Mouse (Mus musculus): ENCODE results near the gene Rcc1. TPM values are rescaled to one million over a fixed set of nuclear protein-coding genes. Genes with fewer than 3 reads are reported as not detected.

The Rcc1 gene
- polyA plus RNA-seq (2015; fragmentation: Nextera tagmentation; extraction: Ambion mirVana): 97.8 and 99.5 TPM in 2 replicates

GRCm38 (mm10) chr4:132353481-132353885 is at the start of gene Rcc1:
TSS of gene Rcc1 (minus strand) at chr4:132353605.
- DNase-seq (ENCODE audit: low spot score): peak; percentile 98

- no peak for DNase-seq (ENCODE audit: low spot score)
These were observed 47.6 kb upstream of the Rcc1 start for GRCm38 (mm10) chr4:132401016-132401415.

- DNase-seq (ENCODE audit: low spot score): no peak
These were observed 45.5 kb upstream of the Rcc1 start for GRCm38 (mm10) chr4:132398863-132399262.

- no peak for DNase-seq (ENCODE audit: low spot score)
These were observed 44.8 kb upstream of the Rcc1 start for GRCm38 (mm10) chr4:132398045-132398774.

DNA sequence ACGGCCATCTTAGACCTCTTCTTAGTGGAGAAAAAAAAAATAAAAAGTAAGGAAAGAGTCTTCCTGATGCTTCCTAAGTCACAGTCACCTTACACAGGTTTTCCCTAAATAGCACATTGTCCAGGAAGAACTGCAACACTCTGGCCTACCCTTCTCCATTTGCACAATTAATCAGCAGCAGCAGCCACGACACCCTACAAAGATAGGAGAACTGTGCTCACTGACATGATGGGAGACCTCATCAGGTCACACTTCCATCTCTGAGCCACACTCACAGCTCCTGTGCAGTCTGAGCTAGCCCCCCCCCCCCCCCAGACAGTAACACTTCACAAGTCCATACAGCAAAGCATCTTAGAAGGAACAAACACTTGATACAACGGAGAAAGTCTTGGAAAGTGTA is 43.7 kb upstream of the Rcc1 start:
- no peak for DNase-seq (ENCODE audit: low spot score)

DNA sequence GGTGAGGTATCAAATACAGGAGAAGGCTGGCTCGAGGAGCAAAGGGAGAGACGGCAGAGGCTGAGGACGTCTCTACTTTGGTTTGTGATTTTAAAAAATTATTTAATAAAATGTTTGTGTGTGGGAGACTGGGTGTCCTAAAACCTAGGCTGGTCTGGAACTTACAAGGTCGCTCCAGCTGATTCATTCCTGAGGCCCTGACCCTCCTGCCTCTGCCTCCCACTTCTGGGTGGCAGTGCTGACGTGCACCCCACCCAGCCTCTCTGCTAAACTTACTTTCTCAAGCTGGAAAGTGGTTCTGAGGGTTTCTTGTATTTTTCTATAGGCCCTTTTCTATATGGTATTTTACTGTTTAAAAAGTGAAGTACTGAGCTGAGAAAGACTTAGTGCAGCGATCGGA is 42.8 kb upstream of the Rcc1 start:
- no peak for DNase-seq (ENCODE audit: low spot score)

DNA sequence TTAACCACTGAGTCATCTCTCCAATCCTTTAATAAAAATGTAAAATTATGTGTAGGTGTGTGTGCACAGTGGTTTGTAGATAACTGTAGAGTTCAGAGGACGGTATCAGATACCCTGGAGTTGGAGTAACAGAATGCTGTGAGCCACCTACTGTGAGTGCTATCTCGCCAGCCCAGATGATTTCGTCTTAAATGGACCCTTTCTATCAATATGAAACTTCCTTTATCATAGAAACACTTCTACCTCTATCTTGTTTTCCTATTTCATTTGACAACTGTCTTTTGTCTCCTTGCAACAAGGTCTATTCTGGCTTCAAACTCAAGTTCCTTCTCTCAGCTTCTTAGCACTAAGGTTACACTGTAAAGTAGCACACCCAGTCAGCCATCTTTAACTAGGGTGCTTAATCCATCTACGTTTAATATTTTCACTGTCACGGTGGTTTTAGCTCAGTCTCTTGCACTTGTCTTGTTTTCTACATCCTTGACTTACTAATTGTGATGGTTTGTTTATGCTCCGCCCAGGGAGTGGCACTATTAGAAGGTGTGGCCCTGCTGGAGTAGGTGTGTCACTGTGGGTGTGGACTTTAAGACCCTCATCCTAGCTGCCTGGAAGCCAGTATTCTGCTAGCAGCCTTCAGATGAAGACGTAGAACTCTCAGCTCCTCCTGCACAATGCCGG is 37.8 kb upstream of the Rcc1 start:
- no peak for DNase-seq (ENCODE audit: low spot score)

DNA sequence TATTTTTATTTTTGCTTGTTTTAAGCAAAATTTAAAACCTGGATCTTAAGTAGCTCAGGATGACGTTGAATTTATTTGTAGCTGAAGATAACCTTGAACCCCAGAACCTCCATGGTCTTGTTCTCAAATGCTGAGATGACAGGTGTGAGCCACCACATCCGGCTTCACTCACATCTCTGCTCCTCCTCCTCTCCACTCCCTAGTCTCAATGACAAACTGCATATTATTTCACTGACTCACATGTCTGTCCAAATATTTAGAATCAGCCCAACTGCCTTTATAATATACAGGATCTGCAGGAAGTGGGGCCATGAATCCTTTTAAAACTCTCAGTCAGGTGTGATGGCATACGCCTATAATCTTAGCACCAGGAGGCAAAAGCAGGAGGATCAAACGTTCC is 35.9 kb upstream of the Rcc1 start:
- peak; percentile 39 for DNase-seq (ENCODE audit: low spot score)

GRCm38 (mm10) chr4:132387617-132388016 is 34.2 kb upstream of the Rcc1 start:
- DNase-seq (ENCODE audit: low spot score): no peak

GRCm38 (mm10) chr4:132386846-132387245 is 33.4 kb upstream of the Rcc1 start:
- no peak for DNase-seq (ENCODE audit: low spot score)

GRCm38 (mm10) chr4:132385771-132386410 is 32.5 kb upstream of the Rcc1 start:
- DNase-seq (ENCODE audit: low spot score): no peak

DNA sequence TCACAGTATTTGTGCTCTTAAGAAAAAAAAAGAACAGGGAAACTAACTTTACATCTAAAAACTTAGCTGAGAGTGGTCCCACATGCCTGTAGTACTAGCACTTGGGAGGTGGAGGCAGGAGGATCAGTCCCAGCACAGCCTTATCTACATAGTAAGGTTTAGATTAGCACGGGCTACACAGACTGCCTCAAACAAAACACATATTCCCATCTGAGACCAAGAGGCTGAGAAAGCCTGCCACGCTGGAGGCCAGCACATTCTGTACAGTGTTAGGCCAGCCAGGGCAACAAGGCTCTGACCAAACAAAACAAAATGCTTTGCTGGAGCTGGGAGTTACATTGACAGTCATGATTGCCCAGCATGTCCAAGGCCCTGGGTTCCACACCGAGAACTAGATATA is 30.1 kb upstream of the Rcc1 start:
- DNase-seq (ENCODE audit: low spot score): no peak

- no peak for DNase-seq (ENCODE audit: low spot score)
These were observed 28.9 kb upstream of the Rcc1 start for GRCm38 (mm10) chr4:132382296-132382695.

DNA sequence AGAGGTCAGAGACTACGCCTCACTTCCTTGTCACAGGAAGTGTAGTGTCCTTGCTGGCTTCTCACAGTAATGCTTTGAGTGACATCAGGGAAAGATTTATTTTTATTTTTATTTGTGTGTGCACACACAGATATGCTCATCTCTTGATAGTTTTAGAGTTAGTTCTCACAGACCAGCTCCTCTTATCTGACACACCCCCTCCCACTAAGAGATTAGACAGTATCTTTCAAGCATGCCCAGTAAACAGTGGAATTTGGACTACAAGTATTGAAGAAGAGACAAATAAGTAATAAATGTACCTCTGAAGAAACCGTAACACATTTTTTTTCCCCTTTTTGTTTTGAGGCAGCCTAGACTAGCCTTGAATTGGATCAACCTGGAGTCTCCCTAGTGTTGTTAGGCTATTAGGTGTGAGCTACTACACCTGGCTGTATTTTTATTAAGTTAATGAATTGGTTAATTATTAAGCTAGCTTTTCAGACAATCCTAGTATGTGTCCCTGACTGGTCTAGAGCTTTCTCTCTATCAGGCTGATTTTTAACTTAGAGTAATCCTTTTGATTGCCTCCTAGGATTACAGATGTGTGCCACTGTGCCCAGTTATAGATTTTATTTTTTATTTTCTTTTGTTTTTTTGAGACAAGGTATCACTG is 27.7 kb upstream of the Rcc1 start:
- no peak for DNase-seq (ENCODE audit: low spot score)

- DNase-seq (ENCODE audit: low spot score): no peak
These were observed 20.4 kb upstream of the Rcc1 start for GRCm38 (mm10) chr4:132373820-132374219.

DNA sequence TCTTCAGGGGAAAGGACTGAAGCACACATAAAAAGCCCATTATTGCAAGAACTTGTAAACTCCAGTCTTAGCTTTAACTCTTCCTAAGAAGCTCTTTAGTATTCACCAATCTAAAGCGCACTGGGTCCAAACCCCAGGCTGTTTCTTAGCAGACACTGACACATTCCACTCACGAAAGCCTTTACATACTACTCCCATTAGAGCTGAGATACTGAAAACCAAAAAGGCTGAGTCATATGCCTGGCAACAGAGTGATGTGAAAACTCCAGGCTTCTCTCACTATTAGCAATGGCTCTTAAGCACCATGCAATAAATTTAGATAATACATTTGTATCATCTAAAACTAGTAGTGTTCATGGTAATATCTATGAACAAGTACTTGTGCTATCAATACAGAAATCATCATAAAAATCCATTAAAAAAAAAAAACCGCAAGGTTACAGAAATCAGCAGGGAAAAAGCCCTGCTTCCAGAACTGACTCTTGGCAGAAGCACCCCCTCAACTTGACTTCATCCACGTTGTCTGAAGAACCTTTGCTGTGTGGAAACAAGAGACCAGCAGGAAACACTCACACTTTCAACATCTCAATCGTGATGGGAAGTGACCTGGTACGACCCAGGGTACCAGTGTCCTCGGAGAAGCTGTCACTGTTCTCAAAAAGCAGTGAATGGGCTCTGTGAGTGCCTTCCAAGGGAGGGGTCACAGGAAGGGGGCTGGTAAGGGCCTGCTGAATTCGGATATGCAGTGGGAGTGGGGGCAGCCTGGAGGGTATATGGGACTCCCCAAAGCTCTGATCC is 16.7 kb upstream of the Rcc1 start:
- no peak for DNase-seq (ENCODE audit: low spot score)

- no peak for DNase-seq (ENCODE audit: low spot score)
These were observed 14.2 kb upstream of the Rcc1 start for GRCm38 (mm10) chr4:132367480-132368201.

DNA sequence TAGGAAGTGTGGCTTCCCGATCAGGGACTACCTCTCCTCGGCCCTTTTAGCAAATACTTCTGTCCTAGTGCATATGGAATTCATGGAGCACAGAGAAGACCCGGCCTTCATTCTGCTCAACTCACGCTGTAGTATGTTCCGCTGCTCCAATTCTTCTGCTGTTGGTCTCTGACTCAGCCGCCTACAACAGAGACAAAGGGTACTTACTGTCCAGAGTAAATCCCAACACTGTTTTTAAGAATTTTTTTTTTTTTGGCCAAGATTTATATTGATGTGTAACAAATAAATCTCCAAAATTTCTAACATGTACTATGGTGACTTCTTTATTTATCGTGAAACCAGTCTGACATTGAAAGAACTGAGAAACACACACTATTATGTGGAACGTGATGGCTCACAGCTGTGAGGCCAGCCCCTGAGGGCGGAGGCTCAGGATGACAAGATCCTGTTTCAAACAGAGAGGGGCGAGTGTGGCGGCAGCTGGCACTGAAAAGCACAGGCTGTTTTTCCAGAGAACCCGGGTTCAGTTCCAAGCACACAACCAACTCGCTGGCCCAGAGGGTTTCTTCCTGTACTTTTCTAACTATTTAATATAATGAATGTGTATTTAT is 12.2 kb upstream of the Rcc1 start:
- DNase-seq (ENCODE audit: low spot score): no peak

GRCm38 (mm10) chr4:132363487-132363886 is 10.1 kb upstream of the Rcc1 start:
- no peak for DNase-seq (ENCODE audit: low spot score)

DNA sequence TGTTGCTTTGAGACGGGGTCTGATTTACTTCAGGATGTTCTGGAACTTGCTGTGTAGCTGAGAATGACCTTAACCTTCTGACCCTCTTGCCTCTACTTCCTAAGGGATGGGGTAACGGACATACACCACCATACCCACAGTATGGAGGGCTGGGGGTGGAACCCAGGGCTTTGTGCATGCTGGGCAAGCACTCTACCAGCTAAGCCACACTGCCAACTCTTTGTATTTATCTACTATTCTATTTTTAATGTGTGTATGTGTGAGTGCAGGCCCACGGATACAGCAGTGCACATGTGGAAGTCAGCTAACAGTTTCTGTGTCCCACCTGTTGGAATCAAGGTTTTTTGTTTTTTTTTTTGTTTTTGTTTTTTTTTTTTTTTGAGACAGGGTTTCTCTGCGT is 6.1 kb upstream of the Rcc1 start:
- DNase-seq (ENCODE audit: low spot score): no peak

Measured in thymus, postnatal 0 days (tissue).